ENCODE assay signal across 11 mouse cellular contexts in the genomic region with DNA sequence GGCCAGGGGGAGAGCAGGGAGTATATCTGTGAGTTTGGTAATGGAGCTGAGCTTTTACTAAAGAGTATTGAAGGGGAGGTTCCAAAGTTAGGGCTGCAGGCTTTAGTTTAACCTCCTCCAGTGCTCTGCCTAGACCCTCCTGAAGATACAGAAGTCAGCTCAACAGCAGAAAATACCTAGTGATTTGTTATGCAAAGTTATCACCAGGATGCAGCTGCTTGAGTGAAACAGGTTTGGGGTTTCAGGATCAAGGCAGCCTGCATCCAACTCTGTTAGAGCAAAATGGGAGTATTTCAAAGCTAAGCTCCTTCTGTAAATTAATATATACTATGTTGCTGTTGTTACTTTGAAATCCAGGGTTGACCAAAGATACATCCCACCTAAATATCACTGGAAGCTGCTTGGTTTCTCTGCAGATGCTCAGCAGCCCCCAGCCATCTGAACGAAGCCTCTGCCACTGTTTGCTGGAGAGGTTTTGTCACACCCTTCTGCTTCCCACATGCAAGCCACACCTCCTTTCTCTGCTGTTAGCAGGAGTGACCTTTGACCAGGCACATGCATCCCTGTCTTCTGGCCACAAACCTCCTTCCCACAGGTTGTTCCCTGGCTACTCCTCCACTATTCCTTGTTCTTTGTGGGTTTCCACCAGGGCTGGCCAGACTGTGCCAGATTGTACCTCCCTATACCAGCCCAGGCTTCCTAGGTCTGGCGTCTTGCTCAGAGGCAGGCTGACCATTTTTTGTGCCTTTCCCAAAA.
DNase-seq lines count a peak whose midpoint lies in the region; ATAC-seq lines count a peak whose summit lies in the region.
"Had no signal": no experiment of that assay in that cellular context is flagged by ENCODE, and none has a peak within 500 bp of the region (broad histone marks: within the 10 kb centered on the region; RNA-seq: fewer than 3 reads in every experiment).

No protein-coding gene starts in this region.

- no peak overlapping the region for H3K9ac ChIP-seq in intestine, embryonic 14.5 days (ENCODE audit: low read length)
- no peak overlapping the region for H3K9ac ChIP-seq in forebrain, embryonic 13.5 days
- H3K9ac ChIP-seq: hindbrain, embryonic 15.5 days had no signal

- peaks cover 40% of the 10 kb centered on the region for H3K4me1 ChIP-seq in megakaryocyte, embryonic 14.5 days
- H3K4me1 ChIP-seq in intestine, embryonic 14.5 days (replicated peaks; ENCODE audit: control insufficient read depth, insufficient read depth, low read length): peaks cover 36% of the 10 kb centered on the region
- peaks cover 14% of the 10 kb centered on the region for H3K4me1 ChIP-seq in forebrain, embryonic 13.5 days

- ATAC-seq in megakaryocyte, adult 5-6 weeks (ENCODE audit: poor library complexity, severe bottlenecking): no peak
- ATAC-seq in intestine, embryonic 14.5 days (replicated peaks; ENCODE audit: low FRiP score, low TSS enrichment, low read depth): peak; percentile 56; the same call in 1 of the 2 replicates
- no peak for ATAC-seq in forebrain, embryonic 13.5 days
- ATAC-seq: Patski had no signal

- DNase-seq in intestine, embryonic 14.5 days (ENCODE audit: low spot score): no peak
- DNase-seq in kidney, postnatal 10 days: peak; percentile 62
- no peak for DNase-seq in spleen, postnatal 14 days (ENCODE audit: low spot score in 2 of 2)
- no peak for DNase-seq in adrenal gland, postnatal 4 days (ENCODE audit: low spot score in 2 of 2)
- DNase-seq: lung, postnatal 14 days; thymus, postnatal 25 days had no signal

- H3K36me3 ChIP-seq in megakaryocyte, embryonic 14.5 days (replicated peaks; ENCODE audit: low read length): no peaks in the 10 kb centered on the region
- H3K36me3 ChIP-seq in intestine, embryonic 14.5 days (ENCODE audit: control insufficient read depth, insufficient read depth, low read length): no peaks in the 10 kb centered on the region
- no peaks in the 10 kb centered on the region for H3K36me3 ChIP-seq in forebrain, embryonic 13.5 days (ENCODE audit: poor library complexity, severe bottlenecking)
- H3K36me3 ChIP-seq: hindbrain, embryonic 15.5 days had no signal

- H3K27ac ChIP-seq in intestine, embryonic 14.5 days (ENCODE audit: low read depth): no peak overlapping the region
- H3K27ac ChIP-seq in forebrain, embryonic 13.5 days: no peak overlapping the region
- H3K27ac ChIP-seq: hindbrain, embryonic 15.5 days had no signal

- 27% methylated on average over 2 of the region's 2 CpGs for WGBS in intestine, embryonic 14.5 days
- 25% methylated on average over 2 of the region's 2 CpGs for WGBS in forebrain, embryonic 13.5 days

- H3K4me2 ChIP-seq in intestine, embryonic 14.5 days (ENCODE audit: low read length): no peak overlapping the region
- no peak overlapping the region for H3K4me2 ChIP-seq in forebrain, embryonic 13.5 days
- H3K4me2 ChIP-seq: hindbrain, embryonic 15.5 days had no signal

- no peaks in the 10 kb centered on the region for H3K9me3 ChIP-seq in megakaryocyte, embryonic 14.5 days
- no peaks in the 10 kb centered on the region for H3K9me3 ChIP-seq in intestine, embryonic 14.5 days (ENCODE audit: control insufficient read depth, low read length)
- no peaks in the 10 kb centered on the region for H3K9me3 ChIP-seq in forebrain, embryonic 13.5 days (replicated peaks)
- H3K9me3 ChIP-seq: hindbrain, embryonic 15.5 days had no signal

- H3K27me3 ChIP-seq in megakaryocyte, embryonic 14.5 days (replicated peaks): peaks cover 2% of the 10 kb centered on the region
- H3K27me3 ChIP-seq in intestine, embryonic 14.5 days (replicated peaks; ENCODE audit: control insufficient read depth, insufficient read depth, low read length): no peaks in the 10 kb centered on the region
- no peaks in the 10 kb centered on the region for H3K27me3 ChIP-seq in forebrain, embryonic 13.5 days
- H3K27me3 ChIP-seq: hindbrain, embryonic 15.5 days; Patski had no signal

- peak overlapping the region; percentile 2 for H3K4me3 ChIP-seq in megakaryocyte, embryonic 14.5 days (replicated peaks)
- H3K4me3 ChIP-seq in intestine, embryonic 14.5 days (ENCODE audit: low read depth, low read length): no peak overlapping the region
- no peak overlapping the region for H3K4me3 ChIP-seq in forebrain, embryonic 13.5 days
- H3K4me3 ChIP-seq: hindbrain, embryonic 15.5 days had no signal
